Mouse (Mus musculus) spleen, adult 2 months (tissue): ENCODE measurements around the gene Gm35549.

Experiments used
- CTCF ChIP-seq: fragments of 200-500 bp; IDR thresholded peaks from 2 replicates; pipeline ENCODE4 v1.5.1; 2011; ENCODE audit warnings: mild to moderate bottlenecking, inconsistent platforms; ENCODE audit not compliant: insufficient read depth, insufficient read length, insufficient replicate concordance; ENCODE audit errors: extremely low read depth
- POLR2A ChIP-seq: fragments of 200-500 bp; IDR thresholded peaks from 2 replicates; pipeline ENCODE4 v1.6.1; 2011; ENCODE audit warnings: low read depth, low read length, inconsistent platforms

GRCm38 (mm10) chr9:122885385-122885784 lies 41.5 kb upstream of the Gm35549 start, which contains the start of gene Zkscan7:
- no peak for TF ChIP-seq POLR2A
- TF ChIP-seq CTCF, result no peak
